ENCODE assay signal across 13 mouse cellular contexts in the genomic region with DNA sequence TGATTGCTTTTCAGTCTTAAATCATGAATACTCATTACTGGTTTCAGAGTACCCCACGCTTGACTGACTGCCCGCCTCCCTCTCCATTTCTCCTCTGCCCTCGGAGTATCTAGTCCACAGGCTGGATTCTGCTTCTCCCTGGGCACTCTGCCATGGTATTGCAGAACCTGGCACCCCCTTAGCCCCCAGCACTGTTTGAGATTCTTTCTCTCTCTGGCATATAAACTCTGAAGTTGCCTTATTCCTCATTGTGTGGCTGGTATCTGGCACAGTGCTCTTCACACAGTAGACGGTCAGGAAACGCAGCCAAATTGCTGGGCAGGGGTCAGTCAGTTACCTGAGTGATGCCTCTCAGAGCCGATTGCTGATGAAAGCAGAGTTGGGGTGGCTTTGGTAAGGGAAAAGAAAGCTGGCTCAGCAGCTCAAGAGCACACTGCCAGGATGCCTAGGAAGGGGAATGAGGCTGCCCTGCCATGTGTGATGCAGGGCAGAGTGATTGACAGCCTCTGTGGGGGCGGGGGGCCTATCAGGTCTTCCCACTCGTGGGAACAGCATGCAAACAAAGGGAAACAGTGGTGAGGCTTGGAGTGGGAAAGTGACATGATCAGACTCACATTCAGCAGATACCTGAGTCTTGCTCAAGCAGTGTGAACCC. TPM values are rescaled to one million over a fixed set of nuclear protein-coding genes. Genes with fewer than 3 reads are reported as not detected.
A peak's percentile ranks its signal among the peaks of the same experiment; 100 is the strongest.
DNase-seq lines count a peak whose midpoint lies in the region; ATAC-seq lines count a peak whose summit lies in the region.
"Had no signal": no experiment of that assay in that cellular context is flagged by ENCODE, and none has a peak within 500 bp of the region (broad histone marks: within the 10 kb centered on the region; RNA-seq: fewer than 3 reads in every experiment).

No protein-coding gene starts in this region.

- no peak for ATAC-seq in heart, embryonic 11.5 days (replicated peaks; ENCODE audit: insufficient number of reproducible peaks, low FRiP score, low TSS enrichment)
- ATAC-seq in neural tube, embryonic 13.5 days (ENCODE audit: low read depth): peak; percentile 48
- peak; percentile 34 for ATAC-seq in kidney, embryonic 16.5 days (ENCODE audit: low FRiP score, low TSS enrichment)
- no peak for ATAC-seq in monocyte, adult 5-6 weeks (replicated peaks; ENCODE audit: insufficient number of reproducible peaks, low FRiP score, low TSS enrichment, poor library complexity, severe bottlenecking)

- H3K4me2 ChIP-seq in heart, embryonic 11.5 days: no peak overlapping the region
- H3K4me2 ChIP-seq in neural tube, embryonic 13.5 days: no peak overlapping the region
- H3K4me2 ChIP-seq in kidney, embryonic 16.5 days (replicated peaks; ENCODE audit: low read depth, low read length): no peak overlapping the region
- H3K4me2 ChIP-seq: limb, embryonic 15.5 days had no signal

- 79% methylated on average over 8 of the region's 8 CpGs for WGBS in heart, embryonic 11.5 days (ENCODE audit: insufficient replicate concordance)
- 80% methylated on average over 8 of the region's 8 CpGs for WGBS in neural tube, embryonic 13.5 days
- 56% methylated on average over 8 of the region's 8 CpGs for WGBS in kidney, embryonic 16.5 days

- H3K4me3 ChIP-seq in heart, embryonic 11.5 days (ENCODE audit: low read depth, low read length): no peak overlapping the region
- H3K4me3 ChIP-seq in neural tube, embryonic 13.5 days: no peak overlapping the region
- no peak overlapping the region for H3K4me3 ChIP-seq in kidney, embryonic 16.5 days (ENCODE audit: low read length)
- H3K4me3 ChIP-seq: limb, embryonic 15.5 days had no signal

- intact Hi-C loops in heart, postnatal 36 days (cut with DNase I): no loop called here

- peaks cover 9% of the 10 kb centered on the region for H3K4me1 ChIP-seq in heart, embryonic 11.5 days (ENCODE audit: control insufficient read depth, insufficient read depth, low read length)
- peaks cover 31% of the 10 kb centered on the region for H3K4me1 ChIP-seq in neural tube, embryonic 13.5 days (replicated peaks)
- peaks cover 17% of the 10 kb centered on the region; the same call in 1 of the 2 replicates for H3K4me1 ChIP-seq in kidney, embryonic 16.5 days (ENCODE audit: insufficient read depth, low read length)

- no peaks in the 10 kb centered on the region for H3K9me3 ChIP-seq in heart, embryonic 11.5 days (replicated peaks; ENCODE audit: control insufficient read depth, low read length)
- no peaks in the 10 kb centered on the region for H3K9me3 ChIP-seq in neural tube, embryonic 13.5 days
- no peaks in the 10 kb centered on the region for H3K9me3 ChIP-seq in kidney, embryonic 16.5 days (ENCODE audit: low read length)
- H3K9me3 ChIP-seq: limb, embryonic 15.5 days had no signal

- no peak for DNase-seq in heart, postnatal 36 days
- DNase-seq in neural tube, embryonic 10.5 days (ENCODE audit: extremely low spot score, low spot score): no peak
- DNase-seq in adipocyte (ENCODE audit: low spot score): no peak
- DNase-seq: gastrocnemius, postnatal 14 days; heart, postnatal 4 days; retina, postnatal 1 day had no signal

- peak overlapping the region; percentile 12; the same call in 1 of the 2 replicates for H3K9ac ChIP-seq in heart, embryonic 11.5 days (ENCODE audit: low read depth, low read length)
- no peak overlapping the region for H3K9ac ChIP-seq in neural tube, embryonic 13.5 days
- no peak overlapping the region; the same call in 1 of the 2 replicates for H3K9ac ChIP-seq in kidney, embryonic 16.5 days (replicated peaks; ENCODE audit: low read length)
- H3K9ac ChIP-seq: limb, embryonic 15.5 days had no signal

- no peaks in the 10 kb centered on the region for H3K27me3 ChIP-seq in heart, embryonic 11.5 days (ENCODE audit: control insufficient read depth, insufficient read depth, low read length)
- no peaks in the 10 kb centered on the region for H3K27me3 ChIP-seq in neural tube, embryonic 13.5 days
- no peaks in the 10 kb centered on the region for H3K27me3 ChIP-seq in kidney, embryonic 16.5 days (ENCODE audit: insufficient read depth, low read length)
- H3K27me3 ChIP-seq: limb, embryonic 15.5 days had no signal

- H3K27ac ChIP-seq in heart, embryonic 11.5 days (ENCODE audit: low read depth, low read length): no peak overlapping the region
- H3K27ac ChIP-seq in neural tube, embryonic 13.5 days (replicated peaks): peak overlapping the region; percentile 46; the same call in 1 of the 2 replicates
- peak overlapping the region; percentile 37 for H3K27ac ChIP-seq in kidney, embryonic 16.5 days (ENCODE audit: low read length)
- H3K27ac ChIP-seq: limb, embryonic 15.5 days had no signal

- H3K36me3 ChIP-seq in heart, embryonic 11.5 days (ENCODE audit: control insufficient read depth, insufficient read depth, low read length): peaks cover 56% of the 10 kb centered on the region
- H3K36me3 ChIP-seq in neural tube, embryonic 13.5 days: peaks cover 100% of the 10 kb centered on the region
- peaks cover 93% of the 10 kb centered on the region for H3K36me3 ChIP-seq in kidney, embryonic 16.5 days (ENCODE audit: insufficient read depth, low read length)

RNA-seq across cellular contexts. Expression of a gene that starts 7.0 kb away (rescaled TPM):
- polyA plus RNA-seq in heart, embryonic 11.5 days (2014; fragmentation: Nextera tagmentation; extraction: Ambion mirVana): 22.2 and 29.2 TPM in 2 replicates
- total RNA-seq in heart, postnatal 36 days (2021): 10 to 100 TPM; 16.2 to 16.5 TPM
- 45.5 TPM in 2 replicates for polyA plus RNA-seq in neural tube, embryonic 13.5 days (2015; fragmentation: Nextera tagmentation; extraction: Ambion mirVana)
- polyA plus RNA-seq in kidney, embryonic 16.5 days (2015; fragmentation: Nextera tagmentation; extraction: Ambion mirVana): 27.6 and 28.0 TPM in 2 replicates
- 10.0 to 12.9 TPM (median 10.6 TPM) in 3 replicates for total RNA-seq in monocyte, adult 5-6 weeks (2017)

RNA-seq across cellular contexts. Expression of a gene that starts 10.6 kb away (rescaled TPM):
- 92.3 and 92.8 TPM in 2 replicates for polyA plus RNA-seq in heart, embryonic 11.5 days (2014; fragmentation: Nextera tagmentation; extraction: Ambion mirVana)
- 10 to 100 TPM; 33.1 to 41.2 TPM for total RNA-seq in heart, postnatal 36 days (2021)
- polyA plus RNA-seq in neural tube, embryonic 13.5 days (2015; fragmentation: Nextera tagmentation; extraction: Ambion mirVana): 149 and 155 TPM in 2 replicates
- polyA plus RNA-seq in kidney, embryonic 16.5 days (2015; fragmentation: Nextera tagmentation; extraction: Ambion mirVana): 158 and 159 TPM in 2 replicates
- total RNA-seq in monocyte, adult 5-6 weeks (2017): 74.4 to 107 TPM (median 101 TPM) in 3 replicates

RNA-seq across cellular contexts. Expression of a gene that starts 53.1 kb away (rescaled TPM):
- polyA plus RNA-seq in heart, embryonic 11.5 days (2014; fragmentation: Nextera tagmentation; extraction: Ambion mirVana): 5.8 and 6.1 TPM in 2 replicates
- 1 to 10 TPM; 6.5 to 7.8 TPM for total RNA-seq in heart, postnatal 36 days (2021)
- 0.32 and 0.72 TPM in 2 replicates for polyA plus RNA-seq in neural tube, embryonic 13.5 days (2015; fragmentation: Nextera tagmentation; extraction: Ambion mirVana)
- 59.1 and 62.6 TPM in 2 replicates for polyA plus RNA-seq in kidney, embryonic 16.5 days (2015; fragmentation: Nextera tagmentation; extraction: Ambion mirVana)
- total RNA-seq in monocyte, adult 5-6 weeks (2017): 0.68 to 0.75 TPM in 2 of 3 replicates, not detected in the other

RNA-seq across cellular contexts. Expression of a gene that starts 56.2 kb away (rescaled TPM):
- polyA plus RNA-seq in heart, embryonic 11.5 days (2014; fragmentation: Nextera tagmentation; extraction: Ambion mirVana): 95.3 and 98.1 TPM in 2 replicates
- total RNA-seq in heart, postnatal 36 days (2021): 10 to 100 TPM; 50.9 to 53.7 TPM
- 63.6 and 68.2 TPM in 2 replicates for polyA plus RNA-seq in neural tube, embryonic 13.5 days (2015; fragmentation: Nextera tagmentation; extraction: Ambion mirVana)
- 139 and 151 TPM in 2 replicates for polyA plus RNA-seq in kidney, embryonic 16.5 days (2015; fragmentation: Nextera tagmentation; extraction: Ambion mirVana)
- total RNA-seq in monocyte, adult 5-6 weeks (2017): 3.7 to 18.6 TPM (median 15.7 TPM) in 3 replicates

RNA-seq across cellular contexts. Expression of a gene that starts 57.0 kb away (rescaled TPM):
- 1.2 and 1.4 TPM in 2 replicates for polyA plus RNA-seq in heart, embryonic 11.5 days (2014; fragmentation: Nextera tagmentation; extraction: Ambion mirVana)
- total RNA-seq in heart, postnatal 36 days (2021): not detected
- not detected in 2 replicates for polyA plus RNA-seq in neural tube, embryonic 13.5 days (2015; fragmentation: Nextera tagmentation; extraction: Ambion mirVana)
- 24.4 and 31.8 TPM in 2 replicates for polyA plus RNA-seq in kidney, embryonic 16.5 days (2015; fragmentation: Nextera tagmentation; extraction: Ambion mirVana)
- total RNA-seq in monocyte, adult 5-6 weeks (2017): not detected in 3 replicates
- total RNA-seq: heart, postnatal 4 days; layer of hippocampus, postnatal 14 days had no signal
- polyA plus RNA-seq: cortical plate, adult 2 months had no signal

Comparison
In these comparisons a context has a peak if more than half of its experiments do, and no peak if none do; other contexts are left out.
1. ATAC-seq: peak in neural tube, embryonic 13.5 days (single experiment) and kidney, embryonic 16.5 days (single experiment); none in heart, embryonic 11.5 days (single experiment) and monocyte, adult 5-6 weeks (single experiment).